Mouse (Mus musculus) midbrain, embryonic 14.5 days (tissue): Measurements from ENCODE around the gene Gsg1. TPM values are rescaled to one million over a fixed set of nuclear protein-coding genes. Genes with fewer than 3 reads are reported as not detected.
A peak's percentile ranks its signal among the peaks of the same experiment; 100 is the strongest.

Experiments
- ATAC-seq: fragments of 200-750 bp; cut with Nextera tagmentation; 2 replicates; pipeline ENCODE4 v1.8.0; 2017; ENCODE audit warnings: moderate number of reproducible peaks, moderate library complexity; ENCODE audit not compliant: low FRiP score, low TSS enrichment
- DNase-seq: peaks from one replicate; pipeline ENCODE4 v3.0.0-alpha.2; 2015
- H3K27ac ChIP-seq: fragments of 300-500 bp; sonication (generic); replicated peaks from 2 replicates; pipeline ENCODE4 v1.5.1; 2014; ENCODE audit warnings: mild to moderate bottlenecking, low read depth, low read length, moderate library complexity
- H3K27me3 ChIP-seq: fragments of 300-500 bp; sonication (generic); 2 replicates; pipeline ENCODE4 v1.6.1; 2014; ENCODE audit warnings: low read length, control low read depth, mixed read lengths; ENCODE audit not compliant: control insufficient read depth, insufficient read depth
- H3K36me3 ChIP-seq: fragments of 300-500 bp; sonication (generic); 2 replicates; pipeline ENCODE4 v1.6.1; 2014; ENCODE audit warnings: low read length, control low read depth; ENCODE audit not compliant: control insufficient read depth, insufficient read depth
- H3K4me1 ChIP-seq: fragments of 300-500 bp; sonication (generic); 2 replicates; pipeline ENCODE4 v1.6.1; 2014; ENCODE audit warnings: mild to moderate bottlenecking, antibody characterized with exemption, low read length, control low read depth; ENCODE audit not compliant: control insufficient read depth, insufficient read depth
- H3K4me2 ChIP-seq: fragments of 300-500 bp; sonication (generic); 2 replicates; pipeline ENCODE4 v1.6.1; 2014; ENCODE audit warnings: mild to moderate bottlenecking, low read length, moderate library complexity
- H3K4me3 ChIP-seq: fragments of 300-500 bp; sonication (generic); replicated peaks from 2 replicates; pipeline ENCODE4 v1.5.1; 2014; ENCODE audit warnings: low read depth, low read length
- H3K9ac ChIP-seq: fragments of 300-500 bp; sonication (generic); replicated peaks from 2 replicates; pipeline ENCODE4 v1.6.1; 2014; ENCODE audit warnings: mild to moderate bottlenecking, low read length, moderate library complexity
- H3K9me3 ChIP-seq: fragments of 300-500 bp; sonication (generic); 2 replicates; pipeline ENCODE4 v1.6.1; 2016; ENCODE audit warnings: low read length, control low read depth, mixed read lengths; ENCODE audit not compliant: control insufficient read depth
- WGBS: fragments of 180-500 bp; shearing (Covaris S2); extraction: QIAGEN DNeasy Blood & Tissue Kit; methylation state at CpG from one replicate; pipeline ENCODE4 v1.1.7; 2014; 5-methylcytosine and 5-hydroxymethylcytosine counted together
- polyA plus RNA-seq: library from polyadenylated mRNA; unstranded; fragments of >200 nt; fragmentation: Nextera tagmentation; extraction: Ambion mirVana; gene quantifications from 2 replicates; pipeline ENCODE4 v1.2.1, GENCODE M21; 2014

Gene Gsg1
- polyA plus RNA-seq, 1 experiment from 2014 or later: 0.18 TPM

DNA sequence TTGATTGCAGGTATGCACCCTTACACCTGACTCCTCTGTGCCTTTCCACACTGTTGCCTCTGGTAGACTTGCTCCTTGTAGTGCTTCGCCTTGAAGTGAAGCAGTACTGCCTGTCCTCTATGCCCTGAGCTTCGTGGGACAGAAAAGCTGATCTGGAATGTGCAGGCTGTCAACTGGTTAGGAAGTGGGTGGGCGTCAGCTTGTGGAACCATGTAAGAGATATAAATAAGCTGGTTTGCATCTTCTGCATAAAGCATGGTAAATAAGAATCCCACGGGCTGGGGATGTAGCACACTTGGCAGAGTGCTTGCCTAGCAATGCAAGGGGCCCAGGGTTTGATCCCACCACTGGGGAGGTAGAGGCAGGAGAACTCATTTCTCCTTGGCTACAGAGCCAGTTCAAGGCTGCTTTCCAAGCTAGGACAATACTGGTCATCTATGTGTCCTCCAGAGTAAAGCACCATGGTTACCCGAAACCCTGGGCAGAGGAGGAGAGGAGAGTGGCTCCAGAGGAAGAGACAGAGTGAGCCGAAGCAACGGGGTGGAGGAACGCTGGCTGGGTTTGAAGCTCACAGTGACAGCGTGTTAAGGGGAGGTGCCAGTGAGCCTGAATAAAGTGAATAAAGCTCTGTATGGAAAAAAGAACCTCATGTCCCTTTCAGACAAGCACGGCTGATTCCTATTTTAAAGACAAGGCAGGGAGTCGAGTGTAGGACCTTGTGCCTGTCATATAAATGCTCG is 21.5 kb downstream of the Gsg1 start:
- no peaks in the 10 kb centered on the region for H3K4me1 ChIP-seq
- no peak overlapping the region for H3K4me2 ChIP-seq
- no peaks in the 10 kb centered on the region for H3K27me3 ChIP-seq
- H3K36me3 ChIP-seq: peaks cover 57% of the 10 kb centered on the region
- DNase-seq (no peak), ATAC-seq (no peak)
- H3K4me3 ChIP-seq: no peak overlapping the region
- H3K27ac ChIP-seq: no peak overlapping the region
- no peak overlapping the region for H3K9ac ChIP-seq
- WGBS: 50% methylated on average over 12 of the region's 12 CpGs
- H3K9me3 ChIP-seq: no peaks in the 10 kb centered on the region

DNA sequence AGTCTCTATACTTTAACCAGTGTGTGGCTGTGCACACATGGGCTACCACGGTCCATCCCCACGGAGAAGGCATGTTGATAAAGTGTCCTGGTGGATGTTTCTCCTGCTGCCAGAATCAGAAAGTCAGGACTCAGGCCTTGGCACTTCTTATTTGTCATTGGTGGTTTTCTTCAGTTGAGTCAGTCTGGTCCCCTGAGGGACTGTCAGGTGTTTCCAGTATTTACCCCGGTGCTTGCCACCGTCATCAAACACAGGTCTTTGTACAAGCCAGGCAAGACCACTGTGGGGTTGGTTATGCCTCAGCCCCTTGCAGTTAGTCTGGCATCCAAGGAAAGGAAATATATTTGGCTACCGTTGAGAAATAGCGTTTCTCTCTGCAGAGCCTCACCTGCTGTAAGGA is 23.6 kb downstream of the Gsg1 start:
- no peak overlapping the region for H3K27ac ChIP-seq
- 90% methylated on average over 6 of the region's 6 CpGs for WGBS
- H3K4me1 ChIP-seq: no peaks in the 10 kb centered on the region
- H3K9ac ChIP-seq: no peak overlapping the region
- no peaks in the 10 kb centered on the region for H3K9me3 ChIP-seq
- DNase-seq (no peak), ATAC-seq (no peak)
- no peak overlapping the region for H3K4me2 ChIP-seq
- no peak overlapping the region for H3K4me3 ChIP-seq
- H3K36me3 ChIP-seq: peaks cover 64% of the 10 kb centered on the region
- H3K27me3 ChIP-seq: no peaks in the 10 kb centered on the region

DNA sequence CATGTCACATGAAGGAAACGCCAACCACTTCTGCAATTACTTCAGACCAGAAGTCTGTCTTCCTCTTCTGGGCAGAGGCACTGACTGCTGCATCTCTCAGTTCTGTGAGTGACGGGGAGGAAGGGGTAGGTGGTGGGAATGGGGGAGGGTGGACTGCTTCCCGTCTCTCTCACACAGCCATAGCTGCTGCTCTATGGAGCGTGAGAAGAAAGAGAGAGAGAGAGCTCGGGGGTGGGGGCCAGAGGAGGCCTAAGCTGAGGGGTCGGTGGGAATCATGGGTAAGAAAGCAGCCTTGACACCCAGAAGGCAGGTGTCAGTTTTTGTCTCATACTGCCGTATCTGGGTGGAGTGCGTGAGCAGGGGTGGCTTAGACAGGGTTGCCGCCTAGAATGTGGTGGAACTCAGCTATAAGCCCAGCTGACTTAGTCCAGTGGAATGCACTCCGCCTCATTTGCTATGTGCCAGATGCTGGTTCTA is 25.6 kb downstream of the Gsg1 start:
- no peak for DNase-seq
- no peak overlapping the region for H3K9ac ChIP-seq

GRCm38 (mm10) chr6:135223786-135224416 is 30.2 kb downstream of the Gsg1 start:
- no peaks in the 10 kb centered on the region for H3K9me3 ChIP-seq
- H3K4me2 ChIP-seq: no peak overlapping the region
- peaks cover 9% of the 10 kb centered on the region; the same call in 1 of the 2 replicates for H3K4me1 ChIP-seq
- H3K36me3 ChIP-seq: peaks cover 26% of the 10 kb centered on the region
- H3K9ac ChIP-seq: no peak overlapping the region
- H3K27me3 ChIP-seq: no peaks in the 10 kb centered on the region
- DNase-seq: peak; percentile 76
- H3K4me3 ChIP-seq: no peak overlapping the region
- peak overlapping the region; percentile 53 for H3K27ac ChIP-seq
- peak; percentile 43; the same call in 1 of the 2 replicates for ATAC-seq
- WGBS: 60% methylated on average over 6 of the region's 6 CpGs

More for the DNA sequence above, 25.6 kb downstream of the Gsg1 start:
- H3K27ac ChIP-seq: no peak overlapping the region
- H3K27me3 ChIP-seq: no peaks in the 10 kb centered on the region
- ATAC-seq: no peak
- 32% methylated on average over 10 of the region's 10 CpGs for WGBS
- no peaks in the 10 kb centered on the region for H3K9me3 ChIP-seq
- no peak overlapping the region for H3K4me3 ChIP-seq
- H3K36me3 ChIP-seq: peaks cover 53% of the 10 kb centered on the region
- H3K4me1 ChIP-seq: peaks cover 7% of the 10 kb centered on the region; the same call in 1 of the 2 replicates
- H3K4me2 ChIP-seq: no peak overlapping the region

- Histone ChIP-seq H3K27ac (no peak overlapping the region), H3K4me3 (no peak overlapping the region), H3K4me2 (no peak overlapping the region), H3K27me3 (no peaks in the 10 kb centered on the region), H3K9me3 (no peaks in the 10 kb centered on the region), H3K36me3 (peaks cover 18% of the 10 kb centered on the region; the same call in 1 of the 2 replicates), H3K9ac (no peak overlapping the region), H3K4me1 (peaks cover 9% of the 10 kb centered on the region; the same call in 1 of the 2 replicates)
- ATAC-seq (no peak), DNase-seq (no peak)
- 90% methylated on average over 5 of the region's 5 CpGs for WGBS
Measured at GRCm38 (mm10) chr6:135219916-135220315, 34.2 kb downstream of the Gsg1 start.

DNA sequence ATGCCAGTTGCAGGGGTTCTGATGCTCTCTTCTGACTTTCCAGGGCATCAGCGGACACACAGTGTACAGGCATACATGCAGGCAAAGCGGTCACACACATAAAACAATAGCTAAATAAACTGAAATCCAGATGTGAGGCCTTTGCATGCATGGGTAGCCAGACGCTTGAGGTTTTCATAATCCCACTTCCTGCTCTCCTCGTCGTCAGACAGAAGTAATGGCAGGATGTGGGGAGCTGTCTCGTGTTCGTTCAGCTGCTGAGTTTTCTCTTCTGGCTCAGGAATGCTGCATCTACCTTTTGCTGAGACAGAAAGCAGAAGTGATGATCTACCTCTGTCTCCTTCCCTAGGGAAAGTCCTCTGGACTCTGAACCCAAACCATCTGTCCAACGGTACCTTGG is 35.8 kb downstream of the Gsg1 start:
- no peak for DNase-seq
- Histone ChIP-seq H3K27ac (no peak overlapping the region), H3K4me2 (no peak overlapping the region), H3K9ac (no peak overlapping the region), H3K4me1 (0 out of 2 replicates have a peak, but pooled peaks cover under 1% of the 10 kb centered on the region), H3K36me3 (peaks cover 18% of the 10 kb centered on the region; the same call in 1 of the 2 replicates), H3K9me3 (no peaks in the 10 kb centered on the region), H3K27me3 (no peaks in the 10 kb centered on the region), H3K4me3 (no peak overlapping the region)
- no peak for ATAC-seq
- 83% methylated on average over 8 of the region's 8 CpGs for WGBS

GRCm38 (mm10) chr6:135212666-135213065 is 41.5 kb downstream of the Gsg1 start:
- H3K9ac ChIP-seq: no peak overlapping the region
- H3K27me3 ChIP-seq: no peaks in the 10 kb centered on the region
- no peak for DNase-seq
- WGBS: 48% methylated on average over 2 of the region's 2 CpGs
- H3K9me3 ChIP-seq: no peaks in the 10 kb centered on the region
- ATAC-seq: no peak
- H3K4me2 ChIP-seq: no peak overlapping the region
- no peaks in the 10 kb centered on the region for H3K4me1 ChIP-seq
- H3K27ac ChIP-seq: no peak overlapping the region
- no peak overlapping the region for H3K4me3 ChIP-seq
- H3K36me3 ChIP-seq: peaks cover 10% of the 10 kb centered on the region; the same call in 1 of the 2 replicates

GRCm38 (mm10) chr6:135211169-135211568 is 43.0 kb downstream of the Gsg1 start:
- Histone ChIP-seq H3K9me3 (no peaks in the 10 kb centered on the region), H3K4me3 (no peak overlapping the region), H3K27ac (no peak overlapping the region), H3K4me2 (no peak overlapping the region), H3K4me1 (no peaks in the 10 kb centered on the region), H3K27me3 (no peaks in the 10 kb centered on the region), H3K36me3 (peaks cover 2% of the 10 kb centered on the region; the same call in 1 of the 2 replicates), H3K9ac (no peak overlapping the region)
- WGBS: 78% methylated on average over 7 of the region's 7 CpGs
- no peak for ATAC-seq
- DNase-seq: no peak
